Mouse (Mus musculus) CH12.LX (cell line): ENCODE results near the gene Hpn.

ENCODE experiments used
- CTCF ChIP-seq, 2 experiments: IDR thresholded peaks in 1 of 2; conservative IDR thresholded peaks in 1 of 2; 2 replicates each; pipeline ENCODE4 v1.5.1; 2011 to 2012; ENCODE audit warnings: low read depth in 2 of 2, low read length in 2 of 2, improper control_type of control experiment in 1 of 2, inconsistent platforms in 1 of 2, mild to moderate bottlenecking in 1 of 2, moderate library complexity in 1 of 2
- EP300 ChIP-seq: IDR thresholded peaks from 2 replicates; pipeline ENCODE4 v1.6.1; 2011; ENCODE audit warnings: low read length, improper control_type of control experiment
- HCFC1 ChIP-seq: IDR thresholded peaks from 2 replicates; pipeline ENCODE4 v1.6.1; 2012; ENCODE audit warnings: low read depth, mild to moderate bottlenecking, inconsistent platforms, low read length, improper control_type of control experiment
- JUND ChIP-seq: conservative IDR thresholded peaks from 2 replicates; pipeline ENCODE4 v1.6.1; 2011; ENCODE audit warnings: low read depth, low read length, improper control_type of control experiment
- MAX ChIP-seq: IDR thresholded peaks from 2 replicates; pipeline ENCODE4 v1.6.1; 2011; ENCODE audit warnings: low read length, improper control_type of control experiment
- MXI1 ChIP-seq: IDR thresholded peaks from 2 replicates; pipeline ENCODE4 v1.6.1; 2011; ENCODE audit warnings: mild to moderate bottlenecking, low read depth, low read length, improper control_type of control experiment
- MYC ChIP-seq: IDR thresholded peaks from 2 replicates; pipeline ENCODE4 v1.6.1; 2011; ENCODE audit warnings: low read depth, mild to moderate bottlenecking, improper control_type of control experiment, low read length
- PAX5 ChIP-seq: IDR thresholded peaks from 2 replicates; pipeline ENCODE4 v1.6.1; 2012; ENCODE audit warnings: low read length, inconsistent platforms, mixed read lengths
- POLR2A ChIP-seq: IDR thresholded peaks from 2 replicates; pipeline ENCODE4 v1.6.1; 2011; ENCODE audit warnings: low read depth, mild to moderate bottlenecking, improper control_type of control experiment, low read length
- TBP ChIP-seq: conservative IDR thresholded peaks from 2 replicates; pipeline ENCODE4 v1.6.1; 2011; ENCODE audit warnings: low read depth, low read length, improper control_type of control experiment
- USF1 ChIP-seq: IDR thresholded peaks from 2 replicates; pipeline ENCODE4 v1.6.1; 2014; ENCODE audit warnings: low read depth, mild to moderate bottlenecking, inconsistent platforms, low read length, improper control_type of control experiment

DNA sequence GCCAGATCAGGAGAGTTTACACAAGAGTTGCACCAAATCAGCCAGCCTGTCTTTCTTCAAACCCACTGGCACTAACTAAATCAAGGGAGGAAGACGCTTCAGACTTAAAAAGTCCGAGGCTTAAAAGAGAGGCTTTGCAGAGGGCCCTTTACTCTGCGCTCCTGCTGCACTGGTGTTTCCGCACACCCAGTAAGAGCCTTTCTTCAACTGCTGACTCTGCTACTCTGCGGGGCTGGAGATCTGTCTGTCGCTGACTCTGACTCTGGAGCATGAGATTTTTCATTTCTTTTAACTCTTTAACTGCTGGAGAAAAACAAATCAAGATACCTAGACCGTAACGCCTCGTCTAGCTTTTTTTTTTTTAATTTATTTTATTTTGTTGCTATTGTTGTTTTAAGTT, 30.9 kb downstream of the Hpn start:
- no peak for TF ChIP-seq EP300
- no peak for TF ChIP-seq CTCF (conservative IDR thresholded peaks at IDR 0.05 in 1 of 2, IDR thresholded peaks at IDR 0.05 in 1 of 2; ENCODE audit: low read depth in 2 of 2, low read length in 2 of 2)
- no peak for TF ChIP-seq MYC
- no peak for TF ChIP-seq POLR2A
- no peak for TF ChIP-seq USF1
- TF ChIP-seq HCFC1 = no peak
- no peak for TF ChIP-seq JUND
- TF ChIP-seq MXI1 = no peak
- TF ChIP-seq MAX = no peak
- TF ChIP-seq TBP = no peak
- TF ChIP-seq PAX5 = no peak
